Mouse (Mus musculus): ENCODE data around the gene Ttc3. TPM values are rescaled to one million over a fixed set of nuclear protein-coding genes. Genes with fewer than 3 reads are reported as not detected.

Ttc3 gene
- total and polyA plus RNA-seq, 2 experiments from 2014 or later = 121 to 178 TPM

- H3K27me3 ChIP-seq (ENCODE audit: control insufficient read depth, insufficient read depth, low read length) = no peaks in the 10 kb centered on the region
- no peak overlapping the region for H3K4me3 ChIP-seq (ENCODE audit: low read depth, low read length)
- ATAC-seq (ENCODE audit: insufficient read depth, low read depth) = no peak
- no peaks in the 10 kb centered on the region for H3K9me3 ChIP-seq (replicated peaks; ENCODE audit: control insufficient read depth, low read length)
- TF ChIP-seq EP300 (IDR thresholded peaks at IDR 0.05; ENCODE audit: low read depth) (no peak), CTCF (IDR thresholded peaks at IDR 0.05; ENCODE audit: low read depth) (no peak)
- H3K27ac ChIP-seq (ENCODE audit: low read depth) = peak overlapping the region; percentile 53; the same call in 1 of the 2 replicates
- no peak overlapping the region for H3K4me2 ChIP-seq (ENCODE audit: low read depth, low read length)
- H3K4me1 ChIP-seq (ENCODE audit: control insufficient read depth, insufficient read depth) = 0 out of 2 replicates have a peak, but pooled peaks cover 4% of the 10 kb centered on the region
- DNase-seq (ENCODE audit: low spot score) = no peak
- 68% methylated on average over 2 of the region's 2 CpGs for WGBS
- H3K9ac ChIP-seq (replicated peaks; ENCODE audit: low read depth, low read length) = no peak overlapping the region
- H3K36me3 ChIP-seq (replicated peaks; ENCODE audit: control insufficient read depth, insufficient read depth, low read length) = peaks cover 83% of the 10 kb centered on the region
These were observed 66.4 kb downstream of the Ttc3 start for GRCm38 (mm10) chr16:94436801-94437200.

- Histone ChIP-seq H3K9me3 (replicated peaks; ENCODE audit: control insufficient read depth, low read length) (no peaks in the 10 kb centered on the region), H3K4me2 (ENCODE audit: low read depth, low read length) (no peak overlapping the region), H3K4me3 (ENCODE audit: low read depth, low read length) (no peak overlapping the region), H3K9ac (replicated peaks; ENCODE audit: low read depth, low read length) (no peak overlapping the region), H3K27ac (ENCODE audit: low read depth) (no peak overlapping the region), H3K36me3 (replicated peaks; ENCODE audit: control insufficient read depth, insufficient read depth, low read length) (peaks cover 83% of the 10 kb centered on the region), H3K4me1 (ENCODE audit: control insufficient read depth, insufficient read depth) (0 out of 2 replicates have a peak, but pooled peaks cover 3% of the 10 kb centered on the region), H3K27me3 (ENCODE audit: control insufficient read depth, insufficient read depth, low read length) (no peaks in the 10 kb centered on the region)
- TF ChIP-seq CTCF (IDR thresholded peaks at IDR 0.05; ENCODE audit: low read depth) (no peak), EP300 (IDR thresholded peaks at IDR 0.05; ENCODE audit: low read depth) (no peak)
- WGBS = 86% methylated on average over 2 of the region's 2 CpGs
- no peak for DNase-seq (ENCODE audit: low spot score)
- ATAC-seq (ENCODE audit: insufficient read depth, low read depth) = no peak
These were observed 70.9 kb downstream of the Ttc3 start for GRCm38 (mm10) chr16:94441361-94441760.

- Histone ChIP-seq H3K4me2 (ENCODE audit: low read depth, low read length) (no peak overlapping the region), H3K4me3 (ENCODE audit: low read depth, low read length) (no peak overlapping the region), H3K27me3 (ENCODE audit: control insufficient read depth, insufficient read depth, low read length) (no peaks in the 10 kb centered on the region), H3K4me1 (ENCODE audit: control insufficient read depth, insufficient read depth) (no peaks in the 10 kb centered on the region), H3K36me3 (replicated peaks; ENCODE audit: control insufficient read depth, insufficient read depth, low read length) (peaks cover 85% of the 10 kb centered on the region), H3K9me3 (replicated peaks; ENCODE audit: control insufficient read depth, low read length) (no peaks in the 10 kb centered on the region), H3K9ac (replicated peaks; ENCODE audit: low read depth, low read length) (no peak overlapping the region), H3K27ac (ENCODE audit: low read depth) (no peak overlapping the region)
- ATAC-seq (ENCODE audit: insufficient read depth, low read depth) (no peak), DNase-seq (ENCODE audit: low spot score) (no peak)
- TF ChIP-seq EP300 (IDR thresholded peaks at IDR 0.05; ENCODE audit: low read depth) (no peak), CTCF (IDR thresholded peaks at IDR 0.05; ENCODE audit: low read depth) (peak; percentile 34)
- whole genome bisulfite sequencing = 73% methylated on average over 8 of the region's 8 CpGs
These were observed 78.7 kb downstream of the Ttc3 start for GRCm38 (mm10) chr16:94449151-94449550.

- Histone ChIP-seq H3K27me3 (ENCODE audit: control insufficient read depth, insufficient read depth, low read length) (no peaks in the 10 kb centered on the region), H3K4me2 (ENCODE audit: low read depth, low read length) (no peak overlapping the region), H3K9ac (replicated peaks; ENCODE audit: low read depth, low read length) (no peak overlapping the region), H3K27ac (ENCODE audit: low read depth) (no peak overlapping the region), H3K4me3 (ENCODE audit: low read depth, low read length) (no peak overlapping the region), H3K36me3 (replicated peaks; ENCODE audit: control insufficient read depth, insufficient read depth, low read length) (peaks cover 87% of the 10 kb centered on the region), H3K9me3 (replicated peaks; ENCODE audit: control insufficient read depth, low read length) (no peaks in the 10 kb centered on the region), H3K4me1 (ENCODE audit: control insufficient read depth, insufficient read depth) (no peaks in the 10 kb centered on the region)
- WGBS = 94% methylated on average over 7 of the region's 7 CpGs
- no peak for ATAC-seq (ENCODE audit: insufficient read depth, low read depth)
- no peak for DNase-seq (ENCODE audit: low spot score)
- no peak for TF ChIP-seq EP300 (IDR thresholded peaks at IDR 0.05; ENCODE audit: low read depth)
- no peak for TF ChIP-seq CTCF (IDR thresholded peaks at IDR 0.05; ENCODE audit: low read depth)
These were observed 79.2 kb downstream of the Ttc3 start for GRCm38 (mm10) chr16:94449632-94450031.

GRCm38 (mm10) chr16:94451545-94452488, 81.4 kb downstream of the Ttc3 start:
- DNase-seq (ENCODE audit: low spot score) = no peak
- peaks cover 93% of the 10 kb centered on the region for H3K36me3 ChIP-seq (replicated peaks; ENCODE audit: control insufficient read depth, insufficient read depth, low read length)
- H3K27ac ChIP-seq (ENCODE audit: low read depth) = no peak overlapping the region
- 89% methylated on average over 11 of the region's 11 CpGs for WGBS
- H3K4me2 ChIP-seq (ENCODE audit: low read depth, low read length) = no peak overlapping the region
- no peaks in the 10 kb centered on the region for H3K9me3 ChIP-seq (replicated peaks; ENCODE audit: control insufficient read depth, low read length)
- H3K27me3 ChIP-seq (ENCODE audit: control insufficient read depth, insufficient read depth, low read length) = no peaks in the 10 kb centered on the region
- no peak overlapping the region for H3K4me3 ChIP-seq (ENCODE audit: low read depth, low read length)
- no peak for TF ChIP-seq CTCF (IDR thresholded peaks at IDR 0.05; ENCODE audit: low read depth)
- no peak for ATAC-seq (ENCODE audit: insufficient read depth, low read depth)
- H3K9ac ChIP-seq (replicated peaks; ENCODE audit: low read depth, low read length) = no peak overlapping the region
- no peaks in the 10 kb centered on the region for H3K4me1 ChIP-seq (ENCODE audit: control insufficient read depth, insufficient read depth)
